Mouse (Mus musculus) hematopoietic multipotent progenitor cell, adult 10-12 weeks (in vitro differentiated cells): ENCODE data around the gene Spns3. TPM values are rescaled to one million over a fixed set of nuclear protein-coding genes. Genes with fewer than 3 reads are reported as not detected.

Experiments used
- polyA plus RNA-seq: library from polyadenylated mRNA; stranded (reverse); fragments of >175 nt; gene quantifications from 2 replicates; pipeline ENCODE4 v1.2.3, GENCODE M21; 2012; ENCODE audit warnings: low replicate concordance

The Spns3 gene
- 22.8 and 35.3 TPM in 2 replicates for polyA plus RNA-seq

DNA sequence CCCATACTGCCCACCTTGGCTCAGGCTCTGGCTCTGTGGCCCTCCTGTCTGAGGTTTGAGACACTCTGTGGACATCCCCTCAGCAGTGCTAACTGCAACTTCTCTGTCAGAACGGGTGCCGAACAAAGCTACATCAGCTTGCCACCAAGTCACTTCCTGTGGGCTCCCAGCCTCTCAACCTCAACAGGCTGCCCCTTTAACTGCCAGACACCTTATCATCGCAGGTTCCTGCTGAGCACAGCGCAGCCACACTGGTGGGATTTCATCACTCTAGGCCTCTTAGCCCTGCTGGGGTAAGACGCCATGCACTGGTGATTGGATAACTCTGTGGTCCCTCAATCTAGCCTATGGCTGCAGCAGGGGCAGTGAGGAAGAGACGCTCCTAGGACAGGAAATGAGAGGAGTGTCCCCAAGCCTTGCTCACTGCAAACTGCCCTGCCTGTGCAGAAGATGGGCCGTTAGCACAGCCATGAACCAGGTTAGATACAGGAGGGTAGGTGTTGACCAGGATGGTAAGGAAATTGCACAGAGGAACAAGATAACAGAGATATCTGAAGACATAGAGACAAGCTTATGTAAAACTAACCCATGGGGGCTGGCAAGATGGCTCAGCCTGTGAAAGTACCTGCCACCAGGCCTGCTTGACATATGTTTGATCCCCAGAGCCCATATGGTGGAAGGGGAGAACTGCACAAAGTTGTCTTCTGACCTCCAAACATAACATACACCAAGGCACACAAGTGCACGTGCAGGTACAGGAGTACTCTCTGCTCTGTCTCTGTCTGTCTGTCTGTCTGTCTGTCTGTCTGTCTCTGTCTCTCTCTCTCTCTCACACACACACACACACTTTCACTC lies at the start of gene Spns3:
Gene Spns3 (minus strand): TSS at position 373 of the 855 bp plus-strand sequence.

DNA sequence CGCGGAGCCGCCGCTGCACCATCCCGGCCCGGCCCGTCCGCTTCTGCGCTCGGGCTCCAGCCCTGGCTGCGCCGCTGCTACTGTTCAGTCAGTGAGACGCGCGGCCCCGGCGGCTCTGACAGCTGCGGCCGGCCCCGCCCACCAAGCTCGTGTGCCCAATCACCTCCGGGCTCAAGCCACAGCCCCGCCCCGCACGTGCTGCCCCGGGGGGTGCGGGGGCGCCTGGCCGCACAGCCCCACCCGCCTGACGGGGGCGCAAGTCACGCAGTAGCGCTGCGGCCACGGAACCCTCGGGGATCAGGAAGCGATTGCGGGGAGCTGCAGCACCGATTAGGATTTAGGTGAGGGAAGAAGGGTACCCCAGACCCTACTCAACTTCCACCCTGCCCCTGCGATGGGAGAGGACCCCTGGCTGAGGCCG lies 60.4 kb downstream of the Spns3 start, which contains the start of gene Spns2:
Gene Spns2 (minus strand): TSS at position 24 of the 421 bp plus-strand sequence.

Other genes with a start within 250 kb of the Spns3 start
- gene Xaf1, start 248.9 kb downstream of the Spns3 start, polyA plus RNA-seq = 2.2 and 3.8 TPM in 2 replicates
- not detected in 2 replicates for gene Fbxo39, start 236.1 kb downstream of the Spns3 start, polyA plus RNA-seq
- not detected in 2 replicates for gene Tekt1, start 188.1 kb downstream of the Spns3 start, polyA plus RNA-seq
- 0.08 and 0.16 TPM in 2 replicates for gene Smtnl2, start 138.8 kb downstream of the Spns3 start, polyA plus RNA-seq
- gene Ggt6, start 115.0 kb downstream of the Spns3 start, polyA plus RNA-seq = not detected in 2 replicates
- 53.3 and 73.9 TPM in 2 replicates for gene Mybbp1a, start 109.2 kb downstream of the Spns3 start, polyA plus RNA-seq
- 6.0 and 13.3 TPM in 2 replicates for gene Spns2, start 60.6 kb downstream of the Spns3 start, polyA plus RNA-seq
- gene Ube2g1, start 56.8 kb upstream of the Spns3 start, polyA plus RNA-seq = 19.1 and 36.2 TPM in 2 replicates
- 12.7 and 21.6 TPM in 2 replicates for gene Ankfy1, start 139.5 kb upstream of the Spns3 start, polyA plus RNA-seq
- 1.3 and 1.4 TPM in 2 replicates for gene Cyb5d2, start 245.6 kb upstream of the Spns3 start, polyA plus RNA-seq
- gene Zzef1, start 245.7 kb upstream of the Spns3 start, polyA plus RNA-seq = 15.3 and 23.2 TPM in 2 replicates